Mouse (Mus musculus): ENCODE data around the gene Tlr12. TPM values are rescaled to one million over a fixed set of nuclear protein-coding genes. Genes with fewer than 3 reads are reported as not detected.

Tlr12 gene
- not detected for polyA plus RNA-seq (2014; fragmentation: Illumina TruSeq; extraction: RNeasy Lipid Tissue Mini Kit (QIAGEN cat#74804); ENCODE audit: low read depth, low replicate concordance)

GRCm38 (mm10) chr4:128618246-128618911, at the start of gene Tlr12:
Gene Tlr12, minus strand, starts transcription at chr4:128618619.

GRCm38 (mm10) chr4:128654505-128655381, 36.3 kb upstream of the Tlr12 start, which contains the start of gene Phc2:
Gene Phc2, plus strand, starts transcription at chr4:128654702.

GRCm38 (mm10) chr4:128609925-128610402, 8.5 kb downstream of the Tlr12 start, which contains the start of gene Zscan20:
Gene Zscan20, minus strand, starts transcription at chr4:128610098.

Other genes with a start within 250 kb of the Tlr12 start
- 5.4 TPM for gene Zscan20, start 8.5 kb downstream of the Tlr12 start, polyA plus RNA-seq (2014; fragmentation: Illumina TruSeq; extraction: RNeasy Lipid Tissue Mini Kit (QIAGEN cat#74804); ENCODE audit: low read depth, low replicate concordance)
- gene Phc2, start 36.1 kb upstream of the Tlr12 start, polyA plus RNA-seq (2014; fragmentation: Illumina TruSeq; extraction: RNeasy Lipid Tissue Mini Kit (QIAGEN cat#74804); ENCODE audit: low read depth, low replicate concordance) = 1.1 TPM
- gene A3galt2, start 136.7 kb upstream of the Tlr12 start, polyA plus RNA-seq (2014; fragmentation: Illumina TruSeq; extraction: RNeasy Lipid Tissue Mini Kit (QIAGEN cat#74804); ENCODE audit: low read depth, low replicate concordance) = not detected
- gene Zfp362, start 187.4 kb upstream of the Tlr12 start, polyA plus RNA-seq (2014; fragmentation: Illumina TruSeq; extraction: RNeasy Lipid Tissue Mini Kit (QIAGEN cat#74804); ENCODE audit: low read depth, low replicate concordance) = 1.4 TPM